Mouse (Mus musculus) embryonic facial prominence, embryonic 11.5 days (tissue): ENCODE measurements around the gene Nfib. TPM values are rescaled to one million over a fixed set of nuclear protein-coding genes. Genes with fewer than 3 reads are reported as not detected.

ENCODE experiments used
- ATAC-seq: fragments of 200-750 bp; cut with Nextera tagmentation; replicated peaks from 2 replicates; pipeline ENCODE4 v1.8.0; 2017; ENCODE audit warnings: low read depth; ENCODE audit not compliant: insufficient number of reproducible peaks, low FRiP score, low TSS enrichment
- DNase-seq: peaks from one replicate; pipeline ENCODE4 v3.0.0-alpha.2; 2015; ENCODE audit warnings: low spot score
- H3K27ac ChIP-seq: fragments of 300-500 bp; sonication (generic); replicated peaks from 2 replicates; pipeline ENCODE4 v1.5.1; 2014; ENCODE audit warnings: mild to moderate bottlenecking, low read depth, low read length, control low read depth
- H3K27me3 ChIP-seq: fragments of 300-500 bp; sonication (generic); 2 replicates; pipeline ENCODE4 v1.6.1; 2014; ENCODE audit warnings: mild to moderate bottlenecking, low read length, moderate library complexity, mixed read lengths; ENCODE audit not compliant: control insufficient read depth, insufficient read depth
- H3K36me3 ChIP-seq: fragments of 300-500 bp; sonication (generic); replicated peaks from 2 replicates; pipeline ENCODE4 v1.6.1; 2014; ENCODE audit warnings: low read depth, mild to moderate bottlenecking, low read length, moderate library complexity, mixed read lengths; ENCODE audit not compliant: control insufficient read depth, insufficient read depth
- H3K4me1 ChIP-seq: fragments of 300-500 bp; sonication (generic); 2 replicates; pipeline ENCODE4 v1.6.1; 2014; ENCODE audit warnings: low read length, mixed read lengths; ENCODE audit not compliant: control insufficient read depth, insufficient read depth
- H3K4me2 ChIP-seq: fragments of 300-500 bp; sonication (generic); 2 replicates; pipeline ENCODE4 v1.6.1; 2014; ENCODE audit warnings: low read depth, mild to moderate bottlenecking, control low read depth, low read length, moderate library complexity
- H3K4me3 ChIP-seq: fragments of 300-500 bp; sonication (generic); 2 replicates; pipeline ENCODE4 v1.5.1; 2014; ENCODE audit warnings: low read depth, low read length, control low read depth
- H3K9ac ChIP-seq: fragments of 300-500 bp; sonication (generic); replicated peaks from 2 replicates; pipeline ENCODE4 v1.6.1; 2014; ENCODE audit warnings: mild to moderate bottlenecking, control low read depth, low read length
- H3K9me3 ChIP-seq: fragments of 300-500 bp; sonication (generic); replicated peaks from 2 replicates; pipeline ENCODE4 v1.6.1; 2016; ENCODE audit warnings: mild to moderate bottlenecking, low read length, inconsistent platforms, mixed read lengths; ENCODE audit not compliant: control insufficient read depth
- WGBS: fragments of 180-500 bp; shearing (Covaris S2); extraction: QIAGEN DNeasy Blood & Tissue Kit; methylation state at CpG from one replicate; pipeline ENCODE4 v1.1.7; 2014; 5-methylcytosine and 5-hydroxymethylcytosine counted together
- polyA plus RNA-seq: library from polyadenylated mRNA; unstranded; fragments of >200 nt; fragmentation: Nextera tagmentation; extraction: Ambion mirVana; gene quantifications from 2 replicates; pipeline ENCODE4 v1.2.1, GENCODE M21; 2014

The Nfib gene
- polyA plus RNA-seq, 1 experiment from 2014 or later = 30.9 TPM

DNA sequence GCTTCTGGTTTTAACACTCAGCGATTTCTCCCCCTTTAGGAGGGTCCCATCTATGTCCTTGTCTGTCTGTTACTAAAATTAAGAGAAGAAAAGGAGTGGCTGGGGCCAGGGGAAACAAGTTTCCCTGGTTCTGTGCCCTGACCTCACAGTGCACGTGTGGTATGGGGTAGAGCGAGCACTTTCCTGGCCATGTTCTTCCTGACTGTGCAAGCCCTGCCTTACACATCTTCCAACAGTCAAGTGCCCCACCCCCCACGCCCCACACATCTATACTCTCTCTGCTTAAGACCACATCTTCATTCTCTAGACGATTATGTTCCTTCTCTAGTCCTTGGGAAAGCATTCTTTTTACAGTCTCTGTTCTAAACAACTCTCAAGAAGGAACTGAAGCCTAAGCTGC lies 173.6 kb downstream of the Nfib start:
- Histone ChIP-seq H3K27me3 (peaks cover 7% of the 10 kb centered on the region; the same call in 1 of the 2 replicates), H3K36me3 (no peaks in the 10 kb centered on the region), H3K9me3 (no peaks in the 10 kb centered on the region), H3K9ac (no peak overlapping the region), H3K27ac (no peak overlapping the region), H3K4me1 (peaks cover 8% of the 10 kb centered on the region), H3K4me2 (no peak overlapping the region), H3K4me3 (no peak overlapping the region)
- WGBS = 44% methylated on average over 5 of the region's 5 CpGs
- ATAC-seq (no peak), DNase-seq (no peak)

DNA sequence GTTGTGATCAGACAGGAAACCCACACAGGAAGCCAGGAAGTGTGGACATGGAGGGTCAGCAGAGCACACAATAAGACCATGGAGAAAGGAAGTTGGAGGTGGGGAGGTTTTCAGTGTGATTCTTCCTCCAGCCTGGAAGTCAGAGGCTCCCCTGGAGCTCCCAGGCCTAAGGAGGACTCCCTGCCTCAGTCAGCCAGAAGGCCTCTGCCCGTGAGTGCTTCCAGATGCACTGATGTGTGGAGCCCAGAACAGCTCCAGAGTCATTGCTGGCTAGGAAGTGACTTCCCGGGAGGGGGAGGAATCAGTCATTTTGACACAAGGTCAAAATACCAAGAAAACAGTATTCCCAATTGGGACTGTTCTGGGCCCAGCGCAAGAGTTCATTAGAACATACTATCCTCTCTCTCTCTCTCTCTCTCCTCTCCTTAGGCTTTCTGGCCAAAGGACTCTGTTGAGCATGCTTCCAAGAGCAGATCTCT lies 174.6 kb downstream of the Nfib start:
- no peak overlapping the region for H3K4me3 ChIP-seq
- peak overlapping the region; percentile 9; the same call in 1 of the 2 replicates for H3K27ac ChIP-seq
- H3K4me1 ChIP-seq = peaks cover 2% of the 10 kb centered on the region; the same call in 1 of the 2 replicates
- no peak for DNase-seq
- H3K9me3 ChIP-seq = no peaks in the 10 kb centered on the region
- 45% methylated on average over 3 of the region's 3 CpGs for WGBS
- no peaks in the 10 kb centered on the region for H3K36me3 ChIP-seq
- peaks cover 1% of the 10 kb centered on the region; the same call in 1 of the 2 replicates for H3K27me3 ChIP-seq
- no peak overlapping the region for H3K4me2 ChIP-seq
- no peak overlapping the region for H3K9ac ChIP-seq
- ATAC-seq = no peak

DNA sequence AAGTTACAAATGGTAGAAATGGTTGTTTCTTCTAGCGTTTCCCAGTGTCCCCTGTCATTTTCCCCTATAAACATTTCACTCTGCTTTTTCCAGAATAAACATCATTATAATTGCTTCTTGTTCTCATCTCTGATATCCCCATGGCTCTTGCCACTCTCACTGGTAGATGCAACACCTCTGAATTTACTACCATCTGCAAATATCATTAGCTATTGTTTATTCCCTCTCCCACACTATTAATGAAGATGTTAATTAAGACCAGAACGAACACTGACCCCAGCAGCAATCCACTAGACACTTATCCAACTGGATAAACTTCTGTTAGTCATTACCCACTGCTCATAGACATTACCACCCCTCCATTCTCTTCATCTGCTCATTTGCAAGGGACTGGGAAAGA lies 176.6 kb downstream of the Nfib start:
- 59% methylated on average over 2 of the region's 2 CpGs for WGBS
- peaks cover 2% of the 10 kb centered on the region; the same call in 1 of the 2 replicates for H3K4me1 ChIP-seq
- no peak overlapping the region for H3K4me2 ChIP-seq
- DNase-seq (no peak), ATAC-seq (no peak)
- H3K9ac ChIP-seq = no peak overlapping the region
- no peaks in the 10 kb centered on the region for H3K9me3 ChIP-seq
- H3K27me3 ChIP-seq = no peaks in the 10 kb centered on the region
- no peak overlapping the region for H3K4me3 ChIP-seq
- no peaks in the 10 kb centered on the region for H3K36me3 ChIP-seq
- no peak overlapping the region for H3K27ac ChIP-seq

DNA sequence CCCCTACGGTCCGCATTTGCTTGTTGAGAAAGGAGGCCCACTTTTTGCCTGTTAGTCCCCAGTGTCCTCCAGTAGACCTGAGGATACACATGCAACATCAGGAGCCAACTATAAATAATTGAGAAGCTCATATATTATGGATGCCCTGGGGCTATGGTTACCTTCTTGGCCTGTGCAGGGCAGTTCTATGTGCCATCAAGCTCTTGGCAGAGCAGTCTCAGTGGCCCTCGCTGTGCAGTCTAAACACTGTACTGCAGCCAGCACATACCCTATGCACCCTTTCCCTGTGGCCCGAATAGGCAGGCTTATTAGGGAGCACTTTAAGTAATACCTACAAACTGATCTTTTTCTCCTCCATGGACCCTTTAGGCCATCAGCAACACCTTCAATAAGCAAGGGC lies 185.6 kb downstream of the Nfib start:
- DNase-seq (no peak), ATAC-seq (no peak)
- Histone ChIP-seq H3K27ac (no peak overlapping the region), H3K36me3 (no peaks in the 10 kb centered on the region), H3K4me2 (no peak overlapping the region), H3K27me3 (no peaks in the 10 kb centered on the region), H3K4me1 (no peaks in the 10 kb centered on the region), H3K4me3 (no peak overlapping the region), H3K9me3 (no peaks in the 10 kb centered on the region), H3K9ac (no peak overlapping the region)
- WGBS = 88% methylated on average over 4 of the region's 4 CpGs

DNA sequence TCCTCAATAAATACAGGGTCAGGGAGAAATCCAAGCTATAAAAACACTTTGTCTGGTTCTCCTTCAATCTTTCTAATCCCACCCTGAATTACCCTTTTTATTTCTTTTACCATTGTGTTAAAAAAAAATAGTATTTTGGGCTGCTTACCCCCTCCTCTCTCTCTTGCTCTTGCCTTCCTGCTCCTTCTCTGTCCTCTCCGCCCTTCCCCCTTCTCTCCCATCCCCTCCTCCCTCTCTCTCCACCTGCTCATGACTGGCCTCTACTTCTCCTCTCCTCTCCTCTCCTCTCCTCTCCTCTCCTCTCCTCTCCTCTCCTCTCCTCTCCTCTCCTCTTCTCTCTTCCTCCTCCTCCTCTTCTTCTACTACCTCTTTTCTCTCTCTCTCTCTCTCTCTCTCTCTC lies 187.4 kb downstream of the Nfib start:
- no peak for DNase-seq
- Histone ChIP-seq H3K9me3 (no peaks in the 10 kb centered on the region), H3K27ac (no peak overlapping the region), H3K4me2 (no peak overlapping the region), H3K4me3 (no peak overlapping the region), H3K4me1 (no peaks in the 10 kb centered on the region), H3K9ac (no peak overlapping the region), H3K27me3 (no peaks in the 10 kb centered on the region), H3K36me3 (no peaks in the 10 kb centered on the region)
- ATAC-seq = no peak
- 77% methylated on average over 1 of the region's 1 CpGs for WGBS

DNA sequence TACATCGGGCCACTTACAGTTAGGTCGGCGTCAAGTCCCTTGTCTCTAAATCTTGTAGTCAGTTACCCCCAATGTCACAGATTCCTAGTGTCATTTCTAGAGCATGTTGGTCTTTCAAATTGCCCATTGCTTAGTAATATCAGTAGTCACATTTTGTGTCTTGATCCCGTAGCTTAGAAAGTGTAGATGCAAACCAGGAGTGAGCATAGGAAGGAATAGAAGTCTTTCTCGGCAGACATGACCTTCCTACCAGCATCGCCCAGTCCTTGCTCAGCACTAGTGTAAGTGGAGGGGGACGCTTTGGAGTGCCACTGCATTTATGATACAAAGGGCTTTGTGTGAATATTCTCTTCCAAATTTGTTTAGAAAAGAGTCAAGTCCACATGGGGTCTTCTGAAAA lies 188.2 kb downstream of the Nfib start:
- 83% methylated on average over 7 of the region's 7 CpGs for WGBS
- no peak overlapping the region for H3K27ac ChIP-seq
- no peak overlapping the region for H3K9ac ChIP-seq
- H3K4me2 ChIP-seq = no peak overlapping the region
- H3K27me3 ChIP-seq = no peaks in the 10 kb centered on the region
- no peaks in the 10 kb centered on the region for H3K4me1 ChIP-seq
- no peaks in the 10 kb centered on the region for H3K36me3 ChIP-seq
- no peak for ATAC-seq
- H3K9me3 ChIP-seq = no peaks in the 10 kb centered on the region
- no peak for DNase-seq
- no peak overlapping the region for H3K4me3 ChIP-seq

DNA sequence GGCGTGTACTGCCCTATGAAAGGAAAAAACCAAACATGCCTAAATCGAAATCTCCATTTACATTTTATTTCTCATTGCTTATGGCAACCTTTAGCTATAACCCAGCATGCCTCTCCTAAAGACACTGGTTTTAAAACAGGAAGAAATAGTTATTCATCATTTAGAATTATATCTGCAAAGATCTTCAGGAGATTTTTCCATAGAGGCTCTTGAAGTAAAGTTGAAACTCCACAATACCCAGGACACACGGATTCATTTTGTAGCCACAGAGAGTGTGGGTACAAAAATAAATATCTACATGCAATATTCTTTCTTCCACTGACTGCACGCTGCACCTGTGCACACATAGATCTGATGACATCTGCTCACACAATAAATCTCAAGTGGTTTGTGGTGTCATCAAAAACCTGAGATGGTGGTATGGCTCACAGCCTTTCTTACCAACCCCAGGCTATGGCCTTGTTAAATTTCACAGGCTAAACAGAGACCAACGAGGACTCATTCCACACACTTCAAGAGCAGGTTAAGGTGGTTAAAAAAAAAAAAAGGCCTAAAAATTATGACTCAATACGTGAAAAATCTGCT lies 189.2 kb downstream of the Nfib start:
- Histone ChIP-seq H3K4me2 (no peak overlapping the region), H3K36me3 (no peaks in the 10 kb centered on the region), H3K27ac (no peak overlapping the region), H3K27me3 (no peaks in the 10 kb centered on the region), H3K9ac (no peak overlapping the region), H3K9me3 (no peaks in the 10 kb centered on the region), H3K4me1 (peaks cover 3% of the 10 kb centered on the region; the same call in 1 of the 2 replicates), H3K4me3 (no peak overlapping the region)
- no peak for DNase-seq
- 83% methylated on average over 6 of the region's 6 CpGs for WGBS
- ATAC-seq = no peak

DNA sequence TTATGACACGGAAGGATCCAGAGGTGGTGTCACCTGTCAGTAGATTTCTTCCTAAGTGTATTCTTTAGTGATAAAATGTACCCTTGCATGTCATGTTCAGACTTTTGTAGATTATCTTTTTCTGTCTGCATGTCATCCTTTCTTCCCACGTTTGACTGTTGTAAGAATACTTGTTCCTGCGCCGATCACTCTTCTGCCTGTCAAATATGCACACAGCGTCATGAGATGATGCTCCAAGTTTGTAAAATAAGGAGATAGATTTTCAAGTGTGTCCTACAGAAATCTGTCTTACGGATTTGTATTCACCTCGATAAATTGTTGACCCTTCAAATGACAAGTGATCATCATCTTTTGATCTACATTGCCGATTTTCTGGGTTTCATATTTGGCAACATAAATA lies 190.6 kb downstream of the Nfib start:
- no peaks in the 10 kb centered on the region for H3K36me3 ChIP-seq
- H3K4me3 ChIP-seq = no peak overlapping the region
- H3K4me2 ChIP-seq = no peak overlapping the region
- no peak overlapping the region for H3K27ac ChIP-seq
- no peaks in the 10 kb centered on the region for H3K27me3 ChIP-seq
- H3K4me1 ChIP-seq = peaks cover 3% of the 10 kb centered on the region; the same call in 1 of the 2 replicates
- ATAC-seq (no peak), DNase-seq (no peak)
- no peak overlapping the region for H3K9ac ChIP-seq
- H3K9me3 ChIP-seq = no peaks in the 10 kb centered on the region
- 86% methylated on average over 8 of the region's 8 CpGs for WGBS
